Mouse (Mus musculus) midbrain, embryonic 16.5 days (tissue): Measurements from ENCODE around the gene Aldh3a2. TPM values are rescaled to one million over a fixed set of nuclear protein-coding genes. Genes with fewer than 3 reads are reported as not detected.

Experiments
- ATAC-seq: fragments of 200-750 bp; cut with Nextera tagmentation; 2 replicates; pipeline ENCODE4 v1.8.0; 2017; ENCODE audit warnings: moderate TSS enrichment
- H3K27ac ChIP-seq: fragments of 300-500 bp; sonication (generic); 2 replicates; pipeline ENCODE4 v1.5.1; 2014; ENCODE audit warnings: mild to moderate bottlenecking, low read length, mixed read lengths
- H3K27me3 ChIP-seq: fragments of 300-500 bp; sonication (generic); 2 replicates; pipeline ENCODE4 v1.6.1; 2014; ENCODE audit warnings: low read depth, low read length, mixed read lengths; ENCODE audit not compliant: control insufficient read depth, insufficient read depth
- H3K36me3 ChIP-seq: fragments of 300-500 bp; sonication (generic); 2 replicates; pipeline ENCODE4 v1.6.1; 2014; ENCODE audit warnings: mild to moderate bottlenecking, low read length, moderate library complexity, mixed read lengths; ENCODE audit not compliant: control insufficient read depth, insufficient read depth
- H3K4me1 ChIP-seq: fragments of 300-500 bp; sonication (generic); 2 replicates; pipeline ENCODE4 v1.6.1; 2014; ENCODE audit warnings: mild to moderate bottlenecking, low read length, mixed read lengths; ENCODE audit not compliant: control insufficient read depth, insufficient read depth
- H3K4me2 ChIP-seq: fragments of 300-500 bp; sonication (generic); 2 replicates; pipeline ENCODE4 v1.6.1; 2014; ENCODE audit warnings: mild to moderate bottlenecking, low read length, mixed read lengths
- H3K4me3 ChIP-seq: fragments of 300-500 bp; sonication (generic); 2 replicates; pipeline ENCODE4 v1.5.1; 2014; ENCODE audit warnings: low read depth, mild to moderate bottlenecking, low read length, moderate library complexity, mixed read lengths
- H3K9ac ChIP-seq: fragments of 300-500 bp; sonication (generic); 2 replicates; pipeline ENCODE4 v1.6.1; 2014; ENCODE audit warnings: low read depth, low read length, mixed read lengths
- H3K9me3 ChIP-seq: fragments of 300-500 bp; sonication (generic); replicated peaks from 2 replicates; pipeline ENCODE4 v1.6.1; 2014; ENCODE audit warnings: mild to moderate bottlenecking, low read length, mixed read lengths; ENCODE audit not compliant: control insufficient read depth, poor library complexity, severe bottlenecking
- WGBS: fragments of 180-500 bp; shearing (Covaris S2); extraction: QIAGEN DNeasy Blood & Tissue Kit; methylation state at CpG from one replicate; pipeline ENCODE4 v1.1.7; 2014; 5-methylcytosine and 5-hydroxymethylcytosine counted together
- polyA plus RNA-seq: library from polyadenylated mRNA; unstranded; fragments of >200 nt; fragmentation: Nextera tagmentation; extraction: Ambion mirVana; gene quantifications from 2 replicates; pipeline ENCODE4 v1.2.1, GENCODE M21; 2015

The Aldh3a2 gene
- polyA plus RNA-seq, 1 experiment from 2014 or later = 30.5 TPM

DNA sequence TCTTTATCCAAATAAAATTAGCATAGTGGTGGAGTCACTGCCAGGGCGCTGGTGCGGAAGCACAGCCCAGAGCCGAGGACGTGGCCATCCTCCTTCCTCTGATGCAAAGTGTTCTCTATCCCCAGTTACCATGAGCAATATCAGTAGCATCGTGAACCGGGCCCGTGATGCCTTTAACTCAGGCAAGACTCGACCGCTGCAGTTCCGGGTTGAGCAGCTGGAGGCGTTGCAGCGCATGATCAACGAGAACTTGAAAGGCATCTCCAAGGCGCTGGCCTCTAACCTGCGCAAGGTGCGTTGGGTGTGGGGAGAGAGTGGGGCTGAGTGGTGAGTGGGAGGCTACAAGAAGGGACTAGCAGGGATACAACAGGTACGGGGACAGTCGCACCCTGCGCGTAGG lies 55.2 kb downstream of the Aldh3a2 start:
- H3K4me3 ChIP-seq = no peak overlapping the region
- H3K9me3 ChIP-seq = no peaks in the 10 kb centered on the region
- H3K4me1 ChIP-seq = 0 out of 2 replicates have a peak, but pooled peaks cover 2% of the 10 kb centered on the region
- H3K9ac ChIP-seq = no peak overlapping the region
- no peaks in the 10 kb centered on the region for H3K27me3 ChIP-seq
- no peaks in the 10 kb centered on the region for H3K36me3 ChIP-seq
- WGBS = 39% methylated on average over 20 of the region's 20 CpGs
- no peak overlapping the region for H3K4me2 ChIP-seq
- no peak for ATAC-seq
- no peak overlapping the region for H3K27ac ChIP-seq

DNA sequence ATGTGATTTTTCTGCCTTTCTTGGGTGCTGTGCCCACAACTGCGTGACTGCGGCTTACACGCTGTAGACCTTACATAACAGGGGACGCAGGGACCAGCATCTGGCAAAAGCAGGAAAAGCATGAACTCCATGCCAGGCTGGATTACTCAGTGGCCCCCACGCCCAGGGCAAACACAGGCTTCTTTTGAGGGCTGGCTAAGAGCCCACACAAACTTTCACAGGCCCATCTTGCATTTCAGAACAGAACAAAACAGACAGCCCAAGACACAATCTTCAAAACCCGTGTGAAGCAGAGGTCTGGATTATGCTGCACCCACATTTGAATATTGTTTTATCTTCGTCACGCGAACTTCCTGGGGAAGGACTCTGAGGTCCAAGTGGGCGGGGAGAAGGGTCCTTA lies 58.9 kb downstream of the Aldh3a2 start:
- Histone ChIP-seq H3K4me2 (no peak overlapping the region), H3K27me3 (no peaks in the 10 kb centered on the region), H3K9me3 (no peaks in the 10 kb centered on the region), H3K9ac (no peak overlapping the region), H3K27ac (no peak overlapping the region), H3K4me1 (0 out of 2 replicates have a peak, but pooled peaks cover 2% of the 10 kb centered on the region), H3K36me3 (no peaks in the 10 kb centered on the region), H3K4me3 (no peak overlapping the region)
- WGBS = 79% methylated on average over 10 of the region's 10 CpGs
- ATAC-seq = no peak

DNA sequence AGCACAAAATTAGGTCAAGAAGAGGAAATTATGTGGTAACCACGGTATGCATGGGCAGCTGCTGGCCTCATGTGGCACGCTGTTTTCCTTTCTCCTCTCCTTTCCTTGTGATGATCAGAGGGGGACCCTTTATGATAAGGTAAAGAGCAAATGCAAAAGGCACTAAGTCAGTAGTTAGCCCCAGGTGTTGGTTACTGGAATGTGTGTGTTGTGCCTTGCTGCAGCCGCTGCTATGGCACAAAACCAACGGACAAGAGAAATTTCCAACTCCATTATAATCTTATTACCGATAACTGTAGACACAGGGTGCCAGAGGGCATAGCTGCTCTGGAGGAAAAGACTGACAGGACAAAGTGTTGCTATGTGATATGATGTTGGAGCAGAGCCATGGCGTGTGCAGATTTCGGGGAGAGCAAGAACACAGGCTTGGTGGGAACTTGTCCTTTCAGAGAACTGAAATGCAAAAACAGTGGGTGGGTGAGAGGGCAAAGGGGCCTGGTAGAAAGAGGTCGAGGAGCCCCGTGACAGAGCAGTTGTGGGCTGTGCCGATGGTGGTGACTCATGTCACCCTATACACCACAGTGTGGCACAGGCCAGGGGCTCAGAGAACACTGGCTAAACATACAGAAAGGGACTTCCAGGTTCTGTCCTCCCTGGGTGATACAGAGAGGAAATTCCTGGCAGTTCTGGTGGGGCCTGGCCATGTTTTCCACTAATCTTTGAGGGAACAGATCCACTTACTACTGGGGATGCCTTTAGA lies 59.6 kb downstream of the Aldh3a2 start, which contains the start of gene Aldh3a1:
Aldh3a1 (plus strand) TSS at position 51 of the 760 bp plus-strand sequence.
- Histone ChIP-seq H3K36me3 (no peaks in the 10 kb centered on the region), H3K9me3 (no peaks in the 10 kb centered on the region), H3K27ac (no peak within 1 kb of the TSS), H3K4me2 (no peak within 1 kb of the TSS), H3K4me3 (no peak within 1 kb of the TSS), H3K27me3 (no peaks in the 10 kb centered on the region), H3K9ac (no peak within 1 kb of the TSS), H3K4me1 (0 out of 2 replicates have a peak, but pooled peaks cover 2% of the 10 kb centered on the region)
- no peak for ATAC-seq
- 68% methylated on average over 10 of the region's 10 CpGs for WGBS

DNA sequence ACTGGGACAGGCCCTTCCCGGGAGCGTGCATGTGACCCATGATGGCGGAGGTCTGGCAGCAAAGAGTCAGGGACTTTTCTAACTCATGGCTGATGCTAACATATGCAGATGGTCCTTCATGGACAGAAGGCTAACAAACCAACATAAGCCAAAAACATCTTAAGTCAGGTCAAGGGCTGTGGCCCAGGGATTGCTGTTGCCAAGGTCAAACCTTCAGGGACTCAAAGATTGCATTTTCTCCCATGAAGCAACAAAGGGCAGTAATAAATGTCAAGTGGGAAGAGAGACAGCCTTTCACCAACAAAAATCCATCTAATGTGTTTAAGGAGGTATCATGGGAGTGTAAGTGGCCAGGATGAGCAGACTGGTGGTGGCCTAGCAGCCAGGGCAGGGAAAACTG lies 61.1 kb downstream of the Aldh3a2 start:
- H3K36me3 ChIP-seq = no peaks in the 10 kb centered on the region
- no peak overlapping the region for H3K4me3 ChIP-seq
- ATAC-seq = no peak
- H3K27ac ChIP-seq = no peak overlapping the region
- H3K4me2 ChIP-seq = no peak overlapping the region
- no peaks in the 10 kb centered on the region for H3K27me3 ChIP-seq
- WGBS = 95% methylated on average over 3 of the region's 3 CpGs
- H3K9me3 ChIP-seq = no peaks in the 10 kb centered on the region
- H3K4me1 ChIP-seq = 0 out of 2 replicates have a peak, but pooled peaks cover 2% of the 10 kb centered on the region
- H3K9ac ChIP-seq = no peak overlapping the region

DNA sequence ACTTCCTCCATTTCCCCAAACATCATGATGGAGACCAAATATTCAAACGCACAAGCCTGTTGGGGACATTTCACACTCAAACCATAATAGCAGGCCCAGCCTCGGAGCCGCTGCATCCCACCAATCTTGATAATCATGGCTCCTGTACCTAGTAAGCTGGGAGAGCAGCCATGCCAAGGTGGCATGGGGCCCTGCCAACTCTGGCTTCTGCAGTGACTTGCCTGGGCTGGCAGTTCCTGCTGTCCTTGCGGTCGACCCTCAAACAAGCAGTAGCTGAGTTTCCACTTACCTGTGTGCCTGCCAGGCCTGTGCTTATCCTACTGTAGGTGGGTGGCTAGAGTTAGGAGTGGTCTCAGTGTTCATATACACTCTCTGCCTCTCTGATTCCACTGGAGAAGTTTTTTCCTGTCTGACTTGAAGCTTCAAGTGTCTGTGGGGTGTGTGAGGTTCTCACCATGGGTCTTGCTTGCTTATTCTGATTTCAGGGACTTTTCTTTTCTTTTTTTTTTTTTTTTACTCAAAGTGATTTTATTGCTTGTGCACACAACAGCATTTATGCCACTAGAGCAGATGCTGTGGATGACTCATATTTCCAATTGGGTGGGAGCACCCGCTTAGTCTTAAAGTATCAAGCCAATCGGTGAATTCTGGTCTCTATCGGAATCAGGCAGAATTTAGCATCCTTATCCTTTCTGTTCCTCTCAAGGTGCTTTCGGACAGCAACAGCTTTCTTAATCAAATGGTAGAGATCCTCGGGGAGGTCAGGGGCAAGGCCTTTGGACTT lies 61.9 kb downstream of the Aldh3a2 start:
- no peak overlapping the region for H3K27ac ChIP-seq
- no peak overlapping the region for H3K4me2 ChIP-seq
- 0 out of 2 replicates have a peak, but pooled peaks cover 2% of the 10 kb centered on the region for H3K4me1 ChIP-seq
- no peaks in the 10 kb centered on the region for H3K9me3 ChIP-seq
- H3K27me3 ChIP-seq = no peaks in the 10 kb centered on the region
- H3K9ac ChIP-seq = no peak overlapping the region
- no peaks in the 10 kb centered on the region for H3K36me3 ChIP-seq
- no peak overlapping the region for H3K4me3 ChIP-seq
- ATAC-seq = no peak
- 95% methylated on average over 9 of the region's 10 CpGs for WGBS

DNA sequence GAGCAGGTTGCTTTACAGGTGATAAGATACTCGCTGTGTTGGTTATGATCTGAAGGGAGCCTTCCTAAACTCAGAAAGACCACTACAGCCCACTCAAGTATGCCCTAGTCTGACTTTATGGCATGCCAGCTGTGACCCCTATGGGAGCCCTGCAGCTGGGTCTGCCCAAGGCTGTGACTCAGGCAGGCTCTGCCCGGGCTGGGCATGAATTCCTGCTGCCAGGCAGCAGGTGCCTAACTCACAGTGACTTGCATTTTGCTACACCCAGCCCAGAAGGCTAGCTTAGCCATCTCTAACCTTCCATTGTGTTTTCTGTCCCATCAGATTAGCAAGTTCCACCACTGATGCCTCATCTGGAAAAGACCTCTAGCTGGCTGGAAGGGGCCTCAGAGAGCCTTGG lies 64.5 kb downstream of the Aldh3a2 start:
- Histone ChIP-seq H3K27me3 (no peaks in the 10 kb centered on the region), H3K9ac (no peak overlapping the region), H3K9me3 (no peaks in the 10 kb centered on the region), H3K4me1 (0 out of 2 replicates have a peak, but pooled peaks cover 2% of the 10 kb centered on the region), H3K27ac (no peak overlapping the region), H3K4me3 (no peak overlapping the region), H3K36me3 (no peaks in the 10 kb centered on the region), H3K4me2 (no peak overlapping the region)
- ATAC-seq = no peak
- WGBS = 71% methylated on average over 2 of the region's 2 CpGs

DNA sequence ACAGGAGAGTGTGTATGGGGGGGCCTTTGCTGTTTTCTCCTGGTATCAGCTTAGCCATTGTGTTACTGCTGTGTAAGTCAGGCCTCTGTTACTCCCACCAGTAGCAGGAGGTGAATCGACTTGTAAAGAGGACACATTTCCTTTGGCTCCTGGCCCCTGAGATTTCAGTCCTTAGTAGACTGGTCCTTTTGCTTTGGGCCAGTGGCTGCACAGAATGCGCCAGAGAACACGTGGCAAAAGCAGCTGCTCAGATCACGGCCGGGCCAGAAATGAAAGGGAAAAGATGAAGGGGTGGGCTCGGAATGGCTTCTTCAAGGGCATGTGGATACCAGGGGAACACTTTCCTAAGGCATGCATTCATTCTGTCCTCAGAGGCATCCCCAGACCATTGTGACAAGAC lies 65.1 kb downstream of the Aldh3a2 start:
- Histone ChIP-seq H3K36me3 (no peaks in the 10 kb centered on the region), H3K9ac (no peak overlapping the region), H3K4me2 (no peak overlapping the region), H3K4me1 (no peaks in the 10 kb centered on the region), H3K27me3 (no peaks in the 10 kb centered on the region), H3K9me3 (no peaks in the 10 kb centered on the region), H3K4me3 (no peak overlapping the region), H3K27ac (no peak overlapping the region)
- 63% methylated on average over 6 of the region's 6 CpGs for WGBS
- no peak for ATAC-seq

DNA sequence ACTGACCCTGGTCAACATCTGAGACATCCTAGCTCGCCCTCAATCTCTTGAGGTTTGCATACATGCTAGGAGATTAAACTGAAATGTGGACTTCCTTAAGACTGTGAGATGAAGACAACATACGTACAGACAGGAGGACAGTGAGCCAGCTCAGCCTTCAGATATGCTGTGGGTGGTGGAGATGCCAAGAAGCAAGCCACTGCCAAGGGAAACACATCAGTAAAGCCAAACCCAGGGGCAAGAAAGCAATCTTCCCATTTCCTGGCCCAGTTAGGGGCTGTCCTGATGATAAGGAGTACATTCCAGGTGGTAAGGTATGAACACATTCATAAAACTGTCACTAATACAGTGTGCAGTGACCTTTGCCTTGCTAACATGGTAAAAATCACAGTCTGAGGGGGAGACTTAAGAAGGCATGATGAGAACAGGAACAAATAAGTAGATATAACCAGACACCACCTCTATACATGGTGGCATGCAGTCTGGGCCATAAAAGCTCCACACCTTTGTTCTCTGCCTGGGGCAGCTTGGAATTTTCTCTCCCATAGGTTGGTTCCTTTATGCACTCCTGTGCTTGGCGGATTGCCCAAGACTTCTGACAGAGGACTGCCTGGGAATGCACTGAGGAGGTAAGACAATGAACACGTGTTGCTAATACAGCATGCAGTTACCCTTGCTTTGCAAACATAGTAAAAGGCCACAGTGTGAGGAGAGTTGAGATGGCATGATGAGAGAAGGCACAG lies 67.5 kb downstream of the Aldh3a2 start:
- 74% methylated on average over 4 of the region's 4 CpGs for WGBS
- Histone ChIP-seq H3K9me3 (no peaks in the 10 kb centered on the region), H3K36me3 (no peaks in the 10 kb centered on the region), H3K27me3 (no peaks in the 10 kb centered on the region), H3K27ac (no peak overlapping the region), H3K4me1 (no peaks in the 10 kb centered on the region), H3K9ac (no peak overlapping the region), H3K4me2 (no peak overlapping the region), H3K4me3 (no peak overlapping the region)
- no peak for ATAC-seq
